Mouse (Mus musculus) E14TG2a.4 (cell line): ENCODE results near the gene Fbxo28.

Experiments
- CTCF ChIP-seq: conservative IDR thresholded peaks from 2 replicates; pipeline ENCODE4 v1.5.1; 2014; ENCODE audit warnings: low read length
- NANOG ChIP-seq: IDR thresholded peaks from 2 replicates; pipeline ENCODE4 v1.6.1; 2014; ENCODE audit warnings: borderline replicate concordance, low read length, mixed read lengths
- POU5F1 ChIP-seq: IDR thresholded peaks from 2 replicates; pipeline ENCODE4 v1.6.1; 2014; ENCODE audit warnings: low read length, borderline replicate concordance

- TF ChIP-seq CTCF (no peak), NANOG (no peak), POU5F1 (no peak)
Observed at GRCm38 (mm10) chr1:182281251-182281711, 60.1 kb downstream of the Fbxo28 start.
